Mouse (Mus musculus) embryonic facial prominence, embryonic 12.5 days (tissue): ENCODE data around the gene Atcay. TPM values are rescaled to one million over a fixed set of nuclear protein-coding genes. Genes with fewer than 3 reads are reported as not detected.

Experiments used
- ATAC-seq: fragments of 200-750 bp; cut with Nextera tagmentation; 2 replicates; pipeline ENCODE4 v1.8.0; 2017; ENCODE audit not compliant: insufficient number of reproducible peaks, insufficient read depth, low FRiP score, low TSS enrichment
- H3K27ac ChIP-seq: fragments of 300-500 bp; sonication (generic); 2 replicates; pipeline ENCODE4 v1.5.1; 2016; ENCODE audit warnings: mild to moderate bottlenecking
- H3K27me3 ChIP-seq: fragments of 300-500 bp; sonication (generic); 2 replicates; pipeline ENCODE4 v1.6.1; 2016; ENCODE audit warnings: mild to moderate bottlenecking, moderate library complexity
- H3K36me3 ChIP-seq: fragments of 300-500 bp; sonication (generic); 2 replicates; pipeline ENCODE4 v1.6.1; 2016; ENCODE audit warnings: mild to moderate bottlenecking
- H3K4me1 ChIP-seq: fragments of 300-500 bp; sonication (generic); 2 replicates; pipeline ENCODE4 v1.6.1; 2016
- H3K4me2 ChIP-seq: fragments of 300-500 bp; sonication (generic); replicated peaks from 2 replicates; pipeline ENCODE4 v1.6.1; 2016; ENCODE audit warnings: mild to moderate bottlenecking, moderate library complexity
- H3K4me3 ChIP-seq: fragments of 300-500 bp; sonication (generic); 2 replicates; pipeline ENCODE4 v1.5.1; 2016; ENCODE audit warnings: mild to moderate bottlenecking
- H3K9ac ChIP-seq: fragments of 300-500 bp; sonication (generic); 2 replicates; pipeline ENCODE4 v1.6.1; 2016; ENCODE audit warnings: mild to moderate bottlenecking, moderate library complexity
- H3K9me3 ChIP-seq: fragments of 300-500 bp; sonication (generic); 2 replicates; pipeline ENCODE4 v1.6.1; 2016; ENCODE audit warnings: mild to moderate bottlenecking, moderate library complexity
- WGBS: fragments of 180-500 bp; shearing (Covaris S2); methylation state at CpG from one replicate; pipeline ENCODE4 v1.1.7; 2016; 5-methylcytosine and 5-hydroxymethylcytosine counted together
- polyA plus RNA-seq: library from polyadenylated mRNA; unstranded; fragments of >200 nt; fragmentation: Nextera tagmentation; extraction: Ambion mirVana; gene quantifications from 2 replicates; pipeline ENCODE4 v1.2.1, GENCODE M21; 2016

Gene Atcay
- polyA plus RNA-seq, 1 experiment from 2014 or later: 3.0 TPM

DNA sequence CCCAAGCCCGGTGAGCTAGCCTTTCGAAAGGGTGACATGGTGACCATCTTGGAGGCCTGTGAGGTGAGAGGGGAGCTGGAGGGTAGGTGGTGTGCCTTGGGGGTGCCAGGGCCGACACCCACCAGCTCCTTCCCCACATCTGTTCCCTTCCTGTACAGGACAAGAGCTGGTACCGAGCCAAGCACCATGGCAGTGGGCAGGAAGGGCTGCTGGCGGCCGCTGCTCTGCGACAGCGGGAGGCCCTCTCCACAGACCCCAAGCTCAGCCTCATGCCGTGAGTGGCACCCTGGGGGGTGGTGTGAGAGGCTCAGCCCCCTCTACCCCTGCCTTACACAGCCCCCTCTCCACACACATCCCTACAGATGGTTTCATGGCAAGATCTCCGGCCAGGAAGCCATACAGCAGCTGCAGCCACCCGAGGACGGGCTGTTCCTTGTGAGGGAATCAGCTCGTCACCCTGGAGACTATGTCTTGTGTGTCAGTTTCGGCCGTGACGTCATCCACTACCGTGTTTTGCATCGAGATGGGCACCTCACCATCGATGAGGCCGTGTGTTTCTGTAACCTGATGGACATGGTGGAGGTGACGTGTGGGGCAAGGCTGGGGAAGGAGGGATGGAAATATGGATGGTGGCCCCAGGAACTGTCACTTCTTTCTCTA, 28.7 kb upstream of the Atcay start:
- Histone ChIP-seq H3K4me2 (no peak overlapping the region), H3K4me1 (peaks cover 11% of the 10 kb centered on the region; the same call in 1 of the 2 replicates), H3K9ac (peak overlapping the region; percentile 3; the same call in 1 of the 2 replicates), H3K9me3 (no peaks in the 10 kb centered on the region), H3K27ac (no peak overlapping the region), H3K4me3 (no peak overlapping the region), H3K36me3 (peaks cover 24% of the 10 kb centered on the region), H3K27me3 (peaks cover 55% of the 10 kb centered on the region)
- 0 out of 2 replicates have a peak, but pooled peaks have one; percentile 18 for ATAC-seq
- WGBS: 51% methylated on average over 21 of the region's 21 CpGs

DNA sequence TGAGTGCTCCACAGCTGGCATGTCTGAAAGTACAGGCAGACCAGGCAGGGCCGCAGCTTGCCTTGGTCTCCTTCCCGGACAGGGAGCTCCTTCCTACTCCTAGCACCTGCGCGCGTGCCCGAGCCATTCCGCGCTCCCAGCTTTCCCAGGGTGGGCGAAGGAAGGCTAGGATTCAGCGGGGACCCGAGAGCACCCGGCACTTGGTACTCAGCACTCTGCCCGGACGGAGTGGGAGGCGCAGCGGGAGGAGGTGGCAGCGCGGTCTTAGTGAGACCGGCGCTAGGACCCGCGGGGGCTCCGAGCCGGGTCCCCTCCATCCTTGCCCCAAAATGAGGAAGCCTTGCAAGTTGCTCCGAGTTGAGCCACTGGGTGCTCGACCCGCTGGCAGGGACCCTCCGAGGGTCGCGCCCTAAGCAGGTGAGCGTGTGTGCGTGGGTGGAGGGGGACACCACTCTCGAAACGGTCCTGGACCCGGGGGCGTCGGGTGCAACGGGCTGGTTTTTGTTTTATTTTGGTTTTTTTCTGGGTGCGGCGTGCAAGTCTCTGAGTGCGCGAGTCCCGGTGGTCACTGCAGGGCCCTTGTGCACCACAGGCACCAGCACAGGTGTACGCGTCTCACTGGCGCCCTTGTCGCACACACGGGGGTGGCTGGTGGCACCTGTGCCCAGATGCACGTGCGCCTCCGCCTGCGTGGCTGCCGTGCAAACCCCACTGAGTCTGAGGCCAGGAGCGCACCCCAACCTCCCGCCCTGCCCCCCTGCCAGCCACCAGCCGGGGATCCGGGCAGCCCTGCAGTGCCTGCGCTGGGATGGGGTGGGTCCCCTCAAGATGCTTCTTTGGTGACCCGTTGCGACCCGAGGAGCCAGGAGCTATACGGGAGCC, 26.8 kb upstream of the Atcay start:
- ATAC-seq: no peak
- Histone ChIP-seq H3K4me2 (peak overlapping the region; percentile 75), H3K36me3 (peaks cover 5% of the 10 kb centered on the region), H3K9me3 (no peaks in the 10 kb centered on the region), H3K27ac (no peak overlapping the region), H3K27me3 (peaks cover 74% of the 10 kb centered on the region), H3K4me3 (peak overlapping the region; percentile 48), H3K9ac (peak overlapping the region; percentile 45), H3K4me1 (peaks cover 20% of the 10 kb centered on the region)
- WGBS: 2% methylated on average over 62 of the region's 62 CpGs

DNA sequence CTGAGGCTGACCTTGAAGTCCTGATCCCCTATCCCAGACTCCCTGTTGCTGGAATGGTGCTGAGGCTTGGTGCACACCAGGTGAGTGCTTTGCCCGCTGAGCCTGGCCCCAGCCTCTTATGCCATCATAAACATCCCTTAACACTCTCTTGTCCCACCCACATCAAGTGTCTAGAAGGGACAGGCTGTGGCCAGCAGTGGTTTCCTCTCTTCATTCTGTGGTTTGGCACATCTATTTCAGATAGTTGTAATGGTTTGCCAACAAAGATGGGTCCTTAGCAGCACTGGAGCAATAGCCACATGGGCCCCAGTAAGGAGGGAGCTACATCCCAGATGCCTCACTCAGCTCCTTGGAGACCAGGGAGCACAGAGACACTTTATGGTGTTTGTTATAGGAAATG, 24.3 kb upstream of the Atcay start:
- Histone ChIP-seq H3K4me1 (peaks cover 21% of the 10 kb centered on the region), H3K27me3 (peaks cover 90% of the 10 kb centered on the region), H3K36me3 (no peaks in the 10 kb centered on the region), H3K9ac (no peak overlapping the region), H3K4me3 (no peak overlapping the region), H3K9me3 (no peaks in the 10 kb centered on the region), H3K27ac (no peak overlapping the region), H3K4me2 (no peak overlapping the region)
- WGBS: 50% methylated on average over 1 of the region's 1 CpGs
- no peak for ATAC-seq

DNA sequence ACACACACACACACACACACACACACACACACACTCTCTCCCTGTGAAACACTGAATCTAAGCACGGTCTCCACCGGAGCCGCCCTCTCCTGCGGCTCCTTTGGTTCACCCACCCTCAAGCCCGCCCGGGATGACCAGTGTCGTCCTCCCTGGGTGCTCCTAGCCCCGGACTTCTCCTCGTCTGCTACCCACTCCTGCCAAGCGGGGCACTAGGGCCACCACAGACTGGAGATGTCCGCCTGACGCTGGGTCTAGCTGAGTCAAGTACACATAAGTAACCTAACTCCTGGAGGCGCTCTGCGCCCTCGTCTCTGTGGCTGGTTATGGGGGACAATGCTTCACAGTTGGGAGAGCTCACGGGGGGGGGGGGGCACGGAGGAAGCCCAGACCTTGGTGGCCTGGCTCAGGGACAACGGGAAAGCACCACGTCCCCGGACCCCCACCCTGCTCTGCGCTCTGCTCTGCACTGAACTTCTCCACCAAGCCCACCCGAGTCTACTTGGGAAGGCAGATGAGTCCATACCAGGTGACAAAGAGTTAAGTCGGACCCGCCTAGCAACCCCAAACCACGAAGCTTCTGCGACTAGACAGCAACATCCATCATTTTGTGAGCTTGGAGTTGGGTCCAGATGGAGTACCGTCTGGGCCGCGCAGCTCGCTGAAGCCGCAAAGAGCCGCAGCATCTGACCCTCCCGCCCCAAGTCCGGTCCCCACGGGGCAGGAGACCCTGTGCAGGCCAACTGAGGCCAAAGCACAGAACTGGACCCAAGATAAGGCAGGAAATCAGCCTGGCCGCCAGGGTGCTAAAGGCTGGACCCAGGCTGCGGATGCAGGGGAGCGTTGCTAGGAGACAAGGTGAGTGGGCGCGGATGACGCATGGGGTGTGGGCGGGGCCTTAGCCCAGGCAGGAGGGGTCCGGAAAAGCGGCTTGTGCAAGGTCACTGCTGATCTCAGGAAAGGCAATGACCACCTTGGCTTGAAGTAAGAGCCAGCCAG, 22.1 kb upstream of the Atcay start, which contains the start of gene Matk:
Matk (plus strand) TSS at position 512 of the 996 bp plus-strand sequence.
- ATAC-seq: no peak
- peak within 1 kb of the TSS; percentile 20; the same call in 1 of the 2 replicates for H3K4me3 ChIP-seq
- no peaks in the 10 kb centered on the region for H3K9me3 ChIP-seq
- peaks cover 73% of the 10 kb centered on the region for H3K27me3 ChIP-seq
- no peak within 1 kb of the TSS for H3K27ac ChIP-seq
- peak within 1 kb of the TSS; percentile 31; the same call in 1 of the 2 replicates for H3K9ac ChIP-seq
- H3K4me1 ChIP-seq: peaks cover 17% of the 10 kb centered on the region
- 9% methylated on average over 44 of the region's 44 CpGs for WGBS
- H3K36me3 ChIP-seq: no peaks in the 10 kb centered on the region
- peak within 1 kb of the TSS; percentile 46 for H3K4me2 ChIP-seq

DNA sequence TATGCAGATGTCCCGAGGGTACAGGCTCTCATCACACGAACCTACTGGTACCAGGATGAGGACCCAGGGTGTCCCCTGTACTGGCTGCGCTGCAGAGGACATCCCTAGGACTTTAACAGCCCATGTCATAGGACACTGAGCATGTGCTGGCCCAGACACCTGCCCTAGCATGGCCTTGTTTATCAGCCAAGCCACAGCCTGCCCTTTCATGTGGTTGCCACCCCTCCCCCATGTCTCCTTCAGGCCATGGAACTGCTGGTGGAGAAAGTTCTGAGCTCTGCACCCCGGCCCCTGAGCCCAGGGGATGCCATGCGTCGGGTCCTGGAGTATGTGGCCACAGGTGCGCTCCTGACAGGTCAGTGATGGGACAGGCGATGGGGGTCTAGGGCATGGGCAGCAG, 18.8 kb upstream of the Atcay start:
- H3K9me3 ChIP-seq: no peaks in the 10 kb centered on the region
- no peak overlapping the region for H3K4me2 ChIP-seq
- H3K27ac ChIP-seq: no peak overlapping the region
- H3K9ac ChIP-seq: no peak overlapping the region
- peaks cover 51% of the 10 kb centered on the region for H3K27me3 ChIP-seq
- H3K36me3 ChIP-seq: 0 out of 2 replicates have a peak, but pooled peaks cover 6% of the 10 kb centered on the region
- 83% methylated on average over 8 of the region's 8 CpGs for WGBS
- ATAC-seq: no peak
- H3K4me3 ChIP-seq: no peak overlapping the region
- H3K4me1 ChIP-seq: peaks cover 10% of the 10 kb centered on the region

DNA sequence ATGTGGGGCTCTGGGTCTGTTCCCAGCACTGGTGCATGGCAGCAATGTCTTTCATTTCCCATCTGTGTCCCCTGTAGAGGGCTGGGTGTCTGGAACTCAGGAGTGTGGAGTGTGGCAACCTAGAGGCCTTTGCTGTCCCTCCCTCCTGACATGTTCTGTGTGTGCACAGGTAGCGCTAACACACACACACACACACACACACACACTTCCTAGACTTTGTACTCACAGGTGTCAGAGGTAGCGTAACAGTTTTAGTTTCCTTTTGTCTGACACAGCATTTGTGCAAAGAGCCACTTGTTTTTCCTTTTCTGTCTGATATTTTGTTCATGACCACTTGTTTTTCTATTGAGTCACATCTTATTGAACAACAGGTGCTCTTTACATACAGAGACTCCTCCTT, 17.2 kb upstream of the Atcay start:
- H3K36me3 ChIP-seq: 0 out of 2 replicates have a peak, but pooled peaks cover 6% of the 10 kb centered on the region
- H3K4me1 ChIP-seq: peaks cover 6% of the 10 kb centered on the region
- H3K9me3 ChIP-seq: no peaks in the 10 kb centered on the region
- no peak overlapping the region for H3K4me3 ChIP-seq
- H3K9ac ChIP-seq: no peak overlapping the region
- H3K27me3 ChIP-seq: peaks cover 43% of the 10 kb centered on the region
- H3K27ac ChIP-seq: no peak overlapping the region
- no peak overlapping the region for H3K4me2 ChIP-seq
- 91% methylated on average over 2 of the region's 2 CpGs for WGBS
- no peak for ATAC-seq

- H3K4me3 ChIP-seq: no peak overlapping the region
- H3K4me1 ChIP-seq: peaks cover 2% of the 10 kb centered on the region; the same call in 1 of the 2 replicates
- H3K27ac ChIP-seq: no peak overlapping the region
- H3K27me3 ChIP-seq: peaks cover 35% of the 10 kb centered on the region
- H3K4me2 ChIP-seq: no peak overlapping the region
- H3K36me3 ChIP-seq: 0 out of 2 replicates have a peak, but pooled peaks cover 6% of the 10 kb centered on the region
- H3K9ac ChIP-seq: no peak overlapping the region
- no peak for ATAC-seq
- 86% methylated on average over 6 of the region's 6 CpGs for WGBS
- H3K9me3 ChIP-seq: no peaks in the 10 kb centered on the region
Measured at GRCm38 (mm10) chr10:81245166-81245565, 14.5 kb upstream of the Atcay start.

DNA sequence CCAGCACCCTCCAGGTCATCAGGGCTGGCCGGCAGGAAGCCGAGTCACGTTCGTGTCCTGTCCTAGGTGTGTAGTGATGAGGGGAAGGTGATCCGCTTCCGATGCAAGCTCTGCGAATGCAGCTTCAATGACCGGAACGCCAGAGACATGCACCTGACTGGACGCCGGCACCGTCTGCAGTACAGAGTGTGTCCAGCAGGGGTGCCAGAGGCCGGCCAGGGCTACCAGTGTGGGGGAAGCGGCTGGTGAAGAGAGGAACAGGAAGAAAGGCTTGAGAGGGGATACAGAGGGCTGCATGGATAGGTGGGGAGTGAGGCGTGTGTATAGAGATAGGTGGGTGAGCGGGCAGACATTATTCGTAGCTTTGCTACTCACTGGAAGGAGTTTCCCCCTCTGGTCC, 14.0 kb upstream of the Atcay start:
- H3K36me3 ChIP-seq: 0 out of 2 replicates have a peak, but pooled peaks cover 6% of the 10 kb centered on the region
- WGBS: 8% methylated on average over 17 of the region's 17 CpGs
- no peaks in the 10 kb centered on the region for H3K9me3 ChIP-seq
- H3K4me3 ChIP-seq: no peak overlapping the region
- H3K27me3 ChIP-seq: peaks cover 35% of the 10 kb centered on the region
- peaks cover 7% of the 10 kb centered on the region for H3K4me1 ChIP-seq
- ATAC-seq: peak; percentile 24; the same call in 1 of the 2 replicates
- H3K27ac ChIP-seq: no peak overlapping the region
- H3K4me2 ChIP-seq: no peak overlapping the region
- H3K9ac ChIP-seq: no peak overlapping the region

GRCm38 (mm10) chr10:81244146-81244545, 13.5 kb upstream of the Atcay start:
- H3K27me3 ChIP-seq: peaks cover 37% of the 10 kb centered on the region
- no peak for ATAC-seq

DNA sequence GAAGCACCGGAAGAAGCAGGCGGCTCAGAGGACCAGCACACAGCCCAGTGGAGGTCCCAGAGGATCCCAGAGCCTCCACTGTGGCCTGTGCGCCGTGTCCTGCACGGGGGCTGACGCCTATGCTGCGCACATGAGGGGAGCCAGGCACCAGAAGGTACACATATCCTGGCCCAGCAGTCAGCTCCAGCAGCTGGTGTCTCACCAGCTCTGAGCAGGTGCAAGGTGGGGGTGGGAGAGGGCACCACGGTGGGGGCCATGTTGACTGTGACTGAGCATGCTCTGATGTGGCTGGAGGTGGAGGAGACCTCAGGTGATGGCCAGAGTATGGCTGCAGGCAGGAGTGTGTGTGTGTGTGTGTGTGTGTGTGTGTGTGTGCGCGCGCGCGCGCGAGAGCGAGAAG, 11.4 kb upstream of the Atcay start:
- no peak for ATAC-seq
- H3K4me3 ChIP-seq: no peak overlapping the region
- H3K9me3 ChIP-seq: no peaks in the 10 kb centered on the region
- 91% methylated on average over 16 of the region's 16 CpGs for WGBS
- H3K27me3 ChIP-seq: peaks cover 49% of the 10 kb centered on the region
- no peak overlapping the region for H3K9ac ChIP-seq
- H3K4me2 ChIP-seq: no peak overlapping the region
- H3K27ac ChIP-seq: no peak overlapping the region
- H3K4me1 ChIP-seq: peaks cover 12% of the 10 kb centered on the region
- no peaks in the 10 kb centered on the region for H3K36me3 ChIP-seq

More at GRCm38 (mm10) chr10:81244146-81244545, 13.5 kb upstream of the Atcay start:
- 78% methylated on average over 4 of the region's 4 CpGs for WGBS
- Histone ChIP-seq H3K27ac (no peak overlapping the region), H3K4me3 (no peak overlapping the region), H3K9me3 (no peaks in the 10 kb centered on the region), H3K4me2 (no peak overlapping the region), H3K4me1 (peaks cover 12% of the 10 kb centered on the region), H3K9ac (no peak overlapping the region), H3K36me3 (0 out of 2 replicates have a peak, but pooled peaks cover 6% of the 10 kb centered on the region)

GRCm38 (mm10) chr10:81240876-81241275, 10.2 kb upstream of the Atcay start:
- Histone ChIP-seq H3K36me3 (no peaks in the 10 kb centered on the region), H3K4me1 (peaks cover 12% of the 10 kb centered on the region), H3K9me3 (no peaks in the 10 kb centered on the region), H3K27me3 (peaks cover 49% of the 10 kb centered on the region), H3K9ac (no peak overlapping the region), H3K27ac (no peak overlapping the region), H3K4me2 (no peak overlapping the region), H3K4me3 (no peak overlapping the region)
- no peak for ATAC-seq
- 27% methylated on average over 13 of the region's 13 CpGs for WGBS
